Mouse (Mus musculus): ENCODE data around the gene Ppm1j.

Ppm1j gene

GRCm38 (mm10) chr3:104780561-104781420 lies at the start of gene Ppm1j:
Gene Ppm1j (plus strand): TSS chr3:104781056.
- in situ Hi-C loops (cut with MboI; ENCODE audit: unreplicated experiment in 2 of 2): loop anchor here in 1 of 2 experiments (10.0 kb wide), 1 partner anchor 184 kb away; the partner anchor contains the start of gene Wnt2b

- in situ Hi-C loops (cut with MboI; ENCODE audit: unreplicated experiment in 2 of 2): no loop called here
These were observed 47.9 kb upstream of the Ppm1j start for GRCm38 (mm10) chr3:104732907-104733306.

- in situ Hi-C loops (cut with MboI; ENCODE audit: unreplicated experiment in 2 of 2): no loop called here
These were observed 46.2 kb upstream of the Ppm1j start for GRCm38 (mm10) chr3:104734654-104735053.

GRCm38 (mm10) chr3:104741954-104742353 lies 38.9 kb upstream of the Ppm1j start:
- in situ Hi-C loops (cut with MboI; ENCODE audit: unreplicated experiment in 2 of 2): no loop called here

- in situ Hi-C loops (cut with MboI; ENCODE audit: unreplicated experiment in 2 of 2): no loop called here
These were observed 37.7 kb upstream of the Ppm1j start for GRCm38 (mm10) chr3:104743161-104743560.

- in situ Hi-C loops (cut with MboI; ENCODE audit: unreplicated experiment in 2 of 2): no loop called here
These were observed 37.0 kb upstream of the Ppm1j start for GRCm38 (mm10) chr3:104743864-104744263.

- in situ Hi-C loops (cut with MboI; ENCODE audit: unreplicated experiment in 2 of 2): loop anchor here (25.0 kb wide), 2 partner anchors 909 to 1684 kb away; no protein-coding TSS in a partner anchor
These were observed 28.0 kb upstream of the Ppm1j start for GRCm38 (mm10) chr3:104752845-104753244.

- in situ Hi-C loops (cut with MboI; ENCODE audit: unreplicated experiment in 2 of 2): loop anchor here (25.0 kb wide), 2 partner anchors 904 to 1679 kb away; no protein-coding TSS in a partner anchor
These were observed 22.4 kb upstream of the Ppm1j start for GRCm38 (mm10) chr3:104758406-104758805.

GRCm38 (mm10) chr3:104758869-104759268 lies 22.0 kb upstream of the Ppm1j start:
- in situ Hi-C loops (cut with MboI; ENCODE audit: unreplicated experiment in 2 of 2): loop anchor here (25.0 kb wide), 2 partner anchors 903 to 1678 kb away; no protein-coding TSS in a partner anchor

- in situ Hi-C loops (cut with MboI; ENCODE audit: unreplicated experiment in 2 of 2): loop anchor here (25.0 kb wide), 2 partner anchors 900 to 1675 kb away; no protein-coding TSS in a partner anchor
These were observed 18.6 kb upstream of the Ppm1j start for GRCm38 (mm10) chr3:104762103-104762863.

- in situ Hi-C loops (cut with MboI; ENCODE audit: unreplicated experiment in 2 of 2): loop anchor here (25.0 kb wide), 2 partner anchors 897 to 1672 kb away; no protein-coding TSS in a partner anchor
These were observed 15.8 kb upstream of the Ppm1j start for GRCm38 (mm10) chr3:104765021-104765420.

- in situ Hi-C loops (cut with MboI; ENCODE audit: unreplicated experiment in 2 of 2): loop anchor here (25.0 kb wide), 2 partner anchors 895 to 1670 kb away; no protein-coding TSS in a partner anchor
These were observed 13.7 kb upstream of the Ppm1j start for GRCm38 (mm10) chr3:104767141-104767540.

GRCm38 (mm10) chr3:104767716-104768115 lies 13.1 kb upstream of the Ppm1j start:
- in situ Hi-C loops (cut with MboI; ENCODE audit: unreplicated experiment in 2 of 2): loop anchor here (25.0 kb wide), 2 partner anchors 895 to 1670 kb away; no protein-coding TSS in a partner anchor

GRCm38 (mm10) chr3:104769135-104769534 lies 11.7 kb upstream of the Ppm1j start:
- in situ Hi-C loops (cut with MboI; ENCODE audit: unreplicated experiment in 2 of 2): loop anchor here (25.0 kb wide), 2 partner anchors 893 to 1668 kb away; no protein-coding TSS in a partner anchor

GRCm38 (mm10) chr3:104770035-104770434 lies 10.8 kb upstream of the Ppm1j start:
- in situ Hi-C loops (cut with MboI; ENCODE audit: unreplicated experiment in 2 of 2): loop anchor here (5.0 to 25.0 kb wide), 6 partner anchors 53 to 1667 kb away; partner anchors contain the start of gene Cttnbp2nl (in 1 of the 2)

- in situ Hi-C loops (cut with MboI; ENCODE audit: unreplicated experiment in 2 of 2): loop anchor here (5.0 to 25.0 kb wide), 6 partner anchors 54 to 1666 kb away; partner anchors contain the start of gene Cttnbp2nl (in 1 of the 2)
These were observed 9.9 kb upstream of the Ppm1j start for GRCm38 (mm10) chr3:104770918-104771317.

GRCm38 (mm10) chr3:104771460-104771859 lies 9.4 kb upstream of the Ppm1j start:
- in situ Hi-C loops (cut with MboI; ENCODE audit: unreplicated experiment in 2 of 2): loop anchor here (5.0 to 25.0 kb wide), 6 partner anchors 54 to 1666 kb away; partner anchors contain the start of gene Cttnbp2nl (in 1 of the 2)

- in situ Hi-C loops (cut with MboI; ENCODE audit: unreplicated experiment in 2 of 2): loop anchor here (5.0 to 25.0 kb wide), 6 partner anchors 56 to 1664 kb away; partner anchors contain the start of gene Cttnbp2nl (in 1 of the 2)
These were observed 7.6 kb upstream of the Ppm1j start for GRCm38 (mm10) chr3:104773301-104773700.

GRCm38 (mm10) chr3:104777342-104777741 lies 3.5 kb upstream of the Ppm1j start:
- in situ Hi-C loops (cut with MboI; ENCODE audit: unreplicated experiment in 2 of 2): no loop called here

GRCm38 (mm10) chr3:104779949-104780348 lies 907 bp upstream of the Ppm1j start:
- in situ Hi-C loops (cut with MboI; ENCODE audit: unreplicated experiment in 2 of 2): loop anchor here in 1 of 2 experiments (10.0 kb wide), 1 partner anchor 185 kb away; the partner anchor contains the start of gene Wnt2b
